Mouse (Mus musculus) testis, postnatal 10 days (tissue): ENCODE data around the gene Rdh11.

Experiments
- DNase-seq: peaks from one replicate; pipeline ENCODE4 v3.0.0; 2021; ENCODE audit warnings: low spot score

Rdh11 gene

GRCm38 (mm10) chr12:79139417-79139816, 52.7 kb downstream of the Rdh11 start:
- DNase-seq = no peak

- no peak for DNase-seq
Observed at GRCm38 (mm10) chr12:79138999-79139398, 53.1 kb downstream of the Rdh11 start.

GRCm38 (mm10) chr12:79136949-79137348, 55.1 kb downstream of the Rdh11 start:
- DNase-seq = no peak

- no peak for DNase-seq
Observed at GRCm38 (mm10) chr12:79135105-79135504, 57.0 kb downstream of the Rdh11 start.

GRCm38 (mm10) chr12:79134676-79135075, 57.4 kb downstream of the Rdh11 start:
- no peak for DNase-seq

GRCm38 (mm10) chr12:79131706-79132460, 60.2 kb downstream of the Rdh11 start:
- no peak for DNase-seq

- no peak for DNase-seq
Observed at GRCm38 (mm10) chr12:79131178-79131675, 60.9 kb downstream of the Rdh11 start.

- DNase-seq = peak; percentile 61
Observed at GRCm38 (mm10) chr12:79130299-79131177, 61.6 kb downstream of the Rdh11 start, which contains the start of gene Arg2. Arg2 (plus strand) TSS chr12:79130777.
